Mouse (Mus musculus): Measurements from ENCODE around the gene Usf3. TPM values are rescaled to one million over a fixed set of nuclear protein-coding genes. Genes with fewer than 3 reads are reported as not detected.

Usf3 gene
- polyA plus RNA-seq, 1 experiment = 12.6 TPM

DNA sequence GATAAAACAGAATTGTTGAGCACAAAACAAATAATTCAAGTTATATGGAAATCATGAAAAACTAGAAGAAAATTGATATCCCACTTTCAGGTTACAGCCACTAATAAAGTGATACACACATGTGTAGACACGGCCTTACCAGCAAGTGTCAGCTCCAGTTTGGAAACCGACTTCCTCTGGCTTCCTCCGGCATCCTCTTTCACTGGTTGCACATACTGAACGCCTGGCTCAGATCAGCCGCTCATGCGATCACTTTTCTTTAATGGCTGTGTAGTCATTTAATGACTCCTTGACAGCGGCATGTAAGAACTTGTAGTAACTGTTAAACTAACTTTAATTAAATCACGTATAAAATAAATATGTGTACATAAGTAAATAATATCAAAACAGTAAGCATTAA, 32.9 kb downstream of the Usf3 start:
- H3K4me1 ChIP-seq (ENCODE audit: control insufficient read depth, insufficient read depth, low read length) = no peaks in the 10 kb centered on the region
- TF ChIP-seq CTCF (conservative IDR thresholded peaks at IDR 0.05; ENCODE audit: insufficient read depth, insufficient read length, low read depth, low read length) (no peak), POLR2A (IDR thresholded peaks at IDR 0.05; ENCODE audit: low read depth, low read length) (no peak)
- no peak overlapping the region for H3K4me3 ChIP-seq (ENCODE audit: insufficient read depth, low read depth, low read length)
- no peak overlapping the region for H3K27ac ChIP-seq (ENCODE audit: insufficient read depth, low read depth, low read length)
- H3K27me3 ChIP-seq (replicated peaks; ENCODE audit: control insufficient read depth, insufficient read depth, low read length) = no peaks in the 10 kb centered on the region
- H3K36me3 ChIP-seq (ENCODE audit: control insufficient read depth, insufficient read depth, low read length) = peaks cover 7% of the 10 kb centered on the region
- DNase-seq = no peak
- WGBS = 57% methylated on average over 8 of the region's 8 CpGs

DNA sequence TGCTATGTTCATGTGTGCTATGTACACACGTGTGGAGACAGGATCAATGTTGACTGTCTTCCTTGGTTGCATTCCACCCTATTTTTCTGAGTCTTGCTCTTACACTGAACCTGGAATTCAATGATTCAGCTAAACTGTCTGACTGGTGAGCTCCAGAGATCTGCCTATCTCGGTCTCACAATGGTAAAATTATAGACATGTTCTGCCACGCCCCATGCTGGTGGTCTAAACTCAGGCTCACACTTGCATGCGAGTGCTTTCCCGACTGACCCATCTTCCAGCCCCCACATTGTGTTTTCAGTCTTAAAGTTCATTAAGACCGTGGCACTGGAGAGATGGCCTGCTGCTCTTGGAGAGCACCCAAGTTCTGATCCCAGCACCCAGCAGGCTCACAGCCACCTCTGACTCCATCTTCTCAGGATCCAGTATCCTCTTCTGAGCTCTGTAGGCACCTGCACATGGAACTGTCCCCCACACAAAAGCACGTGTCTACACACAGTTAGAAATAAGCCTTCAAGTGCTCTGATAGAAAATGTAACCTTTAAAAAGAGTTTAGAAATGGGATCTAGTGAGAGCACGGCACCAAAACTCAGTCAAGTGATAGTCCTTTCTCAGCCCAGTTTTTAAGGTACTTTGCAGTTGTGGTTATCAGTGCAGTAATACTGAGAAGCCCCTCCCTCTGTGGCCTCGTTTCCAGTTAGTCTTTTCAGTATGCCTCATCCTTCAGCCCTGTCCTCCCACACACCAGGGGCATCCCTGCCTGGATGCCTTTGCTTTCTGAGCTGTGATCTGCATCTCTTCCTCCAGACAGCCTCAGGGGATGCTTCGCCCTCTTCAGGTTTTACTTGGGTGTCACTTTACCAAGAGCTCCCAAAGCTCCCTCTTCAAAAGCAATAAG, 37.4 kb downstream of the Usf3 start:
- WGBS = 65% methylated on average over 10 of the region's 10 CpGs
- H3K36me3 ChIP-seq (ENCODE audit: control insufficient read depth, insufficient read depth, low read length) = peaks cover 3% of the 10 kb centered on the region
- no peak overlapping the region for H3K27ac ChIP-seq (ENCODE audit: insufficient read depth, low read depth, low read length)
- H3K27me3 ChIP-seq (replicated peaks; ENCODE audit: control insufficient read depth, insufficient read depth, low read length) = no peaks in the 10 kb centered on the region
- no peaks in the 10 kb centered on the region for H3K4me1 ChIP-seq (ENCODE audit: control insufficient read depth, insufficient read depth, low read length)
- H3K4me3 ChIP-seq (ENCODE audit: insufficient read depth, low read depth, low read length) = no peak overlapping the region
- TF ChIP-seq POLR2A (IDR thresholded peaks at IDR 0.05; ENCODE audit: low read depth, low read length) = no peak
- TF ChIP-seq CTCF (conservative IDR thresholded peaks at IDR 0.05; ENCODE audit: insufficient read depth, insufficient read length, low read depth, low read length) = no peak
- no peak for DNase-seq

DNA sequence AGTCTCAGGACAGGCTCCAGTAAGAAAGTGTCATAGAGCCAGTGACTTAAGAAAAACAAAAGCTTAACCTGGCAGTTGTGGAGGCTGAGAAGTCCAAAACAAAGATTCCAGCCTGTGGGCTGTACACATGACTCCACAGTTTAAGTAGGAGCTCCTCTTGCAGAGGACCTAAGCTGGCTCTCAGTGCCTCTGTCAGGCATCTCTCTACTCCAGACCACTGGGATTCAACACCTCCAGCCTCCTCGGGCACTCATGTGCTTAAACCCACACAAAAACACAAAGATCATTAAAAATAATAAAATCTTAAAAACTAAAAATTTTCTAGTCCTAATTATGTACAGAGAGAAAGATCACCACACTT, 38.0 kb downstream of the Usf3 start:
- no peak overlapping the region for H3K27ac ChIP-seq (ENCODE audit: insufficient read depth, low read depth, low read length)
- TF ChIP-seq CTCF (conservative IDR thresholded peaks at IDR 0.05; ENCODE audit: insufficient read depth, insufficient read length, low read depth, low read length) (no peak), POLR2A (IDR thresholded peaks at IDR 0.05; ENCODE audit: low read depth, low read length) (no peak)
- peaks cover 3% of the 10 kb centered on the region for H3K36me3 ChIP-seq (ENCODE audit: control insufficient read depth, insufficient read depth, low read length)
- no peaks in the 10 kb centered on the region for H3K4me1 ChIP-seq (ENCODE audit: control insufficient read depth, insufficient read depth, low read length)
- 81% methylated on average over 1 of the region's 1 CpGs for WGBS
- no peak for DNase-seq
- no peak overlapping the region for H3K4me3 ChIP-seq (ENCODE audit: insufficient read depth, low read depth, low read length)
- no peaks in the 10 kb centered on the region for H3K27me3 ChIP-seq (replicated peaks; ENCODE audit: control insufficient read depth, insufficient read depth, low read length)

DNA sequence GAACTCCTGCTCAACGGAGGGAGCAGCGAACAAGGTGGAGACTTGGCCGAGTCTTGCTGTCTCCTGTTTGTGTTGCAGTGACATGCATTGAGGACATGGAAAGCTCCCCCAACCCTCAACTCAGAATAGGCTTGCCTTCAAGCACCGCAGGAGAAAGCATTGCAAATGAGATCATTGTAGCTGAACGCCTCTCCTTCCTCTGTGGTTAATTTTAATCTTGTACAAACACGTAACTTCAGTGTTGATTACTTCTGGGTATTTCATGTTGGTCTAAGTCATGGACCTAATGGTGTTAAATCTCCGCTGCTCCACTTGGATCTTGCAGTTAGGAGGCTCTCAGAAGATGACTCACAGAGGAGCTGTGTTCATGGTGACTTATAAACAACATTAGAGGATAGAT, 39.7 kb downstream of the Usf3 start:
- 80% methylated on average over 7 of the region's 7 CpGs for WGBS
- Histone ChIP-seq H3K4me1 (ENCODE audit: control insufficient read depth, insufficient read depth, low read length) (no peaks in the 10 kb centered on the region), H3K27ac (ENCODE audit: insufficient read depth, low read depth, low read length) (no peak overlapping the region), H3K4me3 (ENCODE audit: insufficient read depth, low read depth, low read length) (no peak overlapping the region), H3K27me3 (replicated peaks; ENCODE audit: control insufficient read depth, insufficient read depth, low read length) (no peaks in the 10 kb centered on the region), H3K36me3 (ENCODE audit: control insufficient read depth, insufficient read depth, low read length) (peaks cover 3% of the 10 kb centered on the region; the same call in 1 of the 2 replicates)
- TF ChIP-seq CTCF (conservative IDR thresholded peaks at IDR 0.05; ENCODE audit: insufficient read depth, insufficient read length, low read depth, low read length) = no peak
- TF ChIP-seq POLR2A (IDR thresholded peaks at IDR 0.05; ENCODE audit: low read depth, low read length) = no peak
- DNase-seq = no peak

DNA sequence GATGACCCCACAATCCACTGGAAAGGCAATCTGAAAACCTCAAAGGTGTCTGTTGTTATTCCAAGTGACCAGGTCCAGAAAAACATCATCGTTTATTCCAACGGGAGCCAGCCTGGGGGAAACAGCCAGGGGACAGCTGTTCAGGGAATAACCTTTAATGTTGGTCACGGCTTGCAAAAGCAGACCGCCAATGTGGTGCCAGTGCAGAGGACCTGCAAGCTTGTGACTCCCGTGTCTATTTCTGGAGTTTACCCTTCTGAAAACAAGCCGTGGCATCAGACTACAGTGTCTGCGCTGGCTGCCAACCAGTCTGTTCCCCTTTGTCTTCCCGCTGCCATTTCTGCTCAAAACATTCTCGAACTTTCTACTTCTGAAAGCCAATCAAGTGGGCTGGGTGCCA, 42.5 kb downstream of the Usf3 start:
- Histone ChIP-seq H3K36me3 (ENCODE audit: control insufficient read depth, insufficient read depth, low read length) (peaks cover 3% of the 10 kb centered on the region; the same call in 1 of the 2 replicates), H3K27ac (ENCODE audit: insufficient read depth, low read depth, low read length) (no peak overlapping the region), H3K4me1 (ENCODE audit: control insufficient read depth, insufficient read depth, low read length) (no peaks in the 10 kb centered on the region), H3K27me3 (replicated peaks; ENCODE audit: control insufficient read depth, insufficient read depth, low read length) (no peaks in the 10 kb centered on the region), H3K4me3 (ENCODE audit: insufficient read depth, low read depth, low read length) (no peak overlapping the region)
- no peak for DNase-seq
- WGBS = 91% methylated on average over 9 of the region's 9 CpGs
- no peak for TF ChIP-seq CTCF (conservative IDR thresholded peaks at IDR 0.05; ENCODE audit: insufficient read depth, insufficient read length, low read depth, low read length)
- TF ChIP-seq POLR2A (IDR thresholded peaks at IDR 0.05; ENCODE audit: low read depth, low read length) = no peak

DNA sequence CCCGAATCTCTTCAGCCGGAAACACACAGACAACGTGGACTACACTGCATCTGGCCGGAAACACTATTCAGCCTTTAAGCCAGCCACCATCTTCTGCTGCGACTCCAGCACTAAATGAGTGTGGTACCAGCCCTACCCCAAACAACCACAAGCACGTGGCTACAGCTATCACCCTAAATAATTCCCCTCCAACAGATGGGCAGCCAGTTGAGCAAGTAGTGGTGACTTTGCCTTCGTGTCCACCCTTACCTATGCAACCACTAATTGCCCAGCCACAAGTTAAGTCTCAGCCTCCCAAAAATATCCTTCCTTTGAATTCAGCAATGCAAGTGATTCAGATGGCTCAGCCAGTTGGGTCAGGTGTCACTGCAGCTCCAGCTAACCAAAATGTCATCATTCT, 43.4 kb downstream of the Usf3 start:
- WGBS = 96% methylated on average over 7 of the region's 7 CpGs
- no peaks in the 10 kb centered on the region for H3K4me1 ChIP-seq (ENCODE audit: control insufficient read depth, insufficient read depth, low read length)
- peaks cover 3% of the 10 kb centered on the region; the same call in 1 of the 2 replicates for H3K36me3 ChIP-seq (ENCODE audit: control insufficient read depth, insufficient read depth, low read length)
- H3K27me3 ChIP-seq (replicated peaks; ENCODE audit: control insufficient read depth, insufficient read depth, low read length) = no peaks in the 10 kb centered on the region
- no peak overlapping the region for H3K4me3 ChIP-seq (ENCODE audit: insufficient read depth, low read depth, low read length)
- no peak for DNase-seq
- H3K27ac ChIP-seq (ENCODE audit: insufficient read depth, low read depth, low read length) = no peak overlapping the region
- no peak for TF ChIP-seq POLR2A (IDR thresholded peaks at IDR 0.05; ENCODE audit: low read depth, low read length)
- TF ChIP-seq CTCF (conservative IDR thresholded peaks at IDR 0.05; ENCODE audit: insufficient read depth, insufficient read length, low read depth, low read length) = no peak

DNA sequence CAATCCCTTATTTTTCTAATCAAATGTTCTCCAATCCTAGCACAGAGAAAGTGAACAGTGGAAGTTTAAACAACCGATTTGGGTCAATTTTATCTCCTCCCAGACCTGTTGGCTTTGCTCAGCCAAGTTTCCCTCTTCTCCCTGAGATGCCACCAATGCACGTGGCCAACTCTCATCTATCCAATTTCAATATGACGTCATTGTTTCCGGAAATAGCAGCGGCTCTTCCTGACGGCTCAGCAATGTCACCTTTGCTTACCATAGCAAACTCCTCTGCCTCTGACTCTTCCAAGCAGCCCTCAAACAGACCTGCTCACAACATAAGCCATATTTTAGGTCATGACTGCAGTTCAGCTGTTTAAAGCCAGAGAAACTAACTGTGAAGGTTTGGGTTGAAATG, 48.4 kb downstream of the Usf3 start:
- no peak overlapping the region for H3K27ac ChIP-seq (ENCODE audit: insufficient read depth, low read depth, low read length)
- H3K4me3 ChIP-seq (ENCODE audit: insufficient read depth, low read depth, low read length) = no peak overlapping the region
- no peaks in the 10 kb centered on the region for H3K27me3 ChIP-seq (replicated peaks; ENCODE audit: control insufficient read depth, insufficient read depth, low read length)
- no peak for DNase-seq
- TF ChIP-seq CTCF (conservative IDR thresholded peaks at IDR 0.05; ENCODE audit: insufficient read depth, insufficient read length, low read depth, low read length) = no peak
- no peak for TF ChIP-seq POLR2A (IDR thresholded peaks at IDR 0.05; ENCODE audit: low read depth, low read length)
- WGBS = 62% methylated on average over 6 of the region's 6 CpGs
- H3K36me3 ChIP-seq (ENCODE audit: control insufficient read depth, insufficient read depth, low read length) = no peaks in the 10 kb centered on the region
- no peaks in the 10 kb centered on the region for H3K4me1 ChIP-seq (ENCODE audit: control insufficient read depth, insufficient read depth, low read length)

Data from kidney, adult 2 months (tissue).